Mouse (Mus musculus): Measurements from ENCODE around the gene Piezo1.

GRCm38 (mm10) chr8:122469965-122470364 is 81.2 kb downstream of the Piezo1 start:
- no peak for TF ChIP-seq POLR2A (IDR thresholded peaks at IDR 0.05; ENCODE audit: insufficient read depth, low read depth, low read length)
- no peak for TF ChIP-seq CTCF (IDR thresholded peaks at IDR 0.05; ENCODE audit: insufficient read depth, low read depth, low read length)

All from olfactory bulb, adult 2 months (tissue).